Mouse (Mus musculus) liver, postnatal 0 days (tissue): Measurements from ENCODE around the gene Zeb2.

ENCODE experiments used
- CTCF ChIP-seq: sonication (generic); IDR thresholded peaks from 2 replicates; pipeline ENCODE4 v1.5.1; 2016; ENCODE audit warnings: antibody characterized with exemption, low read depth
- EP300 ChIP-seq: IDR thresholded peaks from 2 replicates; pipeline ENCODE4 v1.6.1; 2016; ENCODE audit warnings: antibody characterized with exemption, low read depth, mild to moderate bottlenecking

DNA sequence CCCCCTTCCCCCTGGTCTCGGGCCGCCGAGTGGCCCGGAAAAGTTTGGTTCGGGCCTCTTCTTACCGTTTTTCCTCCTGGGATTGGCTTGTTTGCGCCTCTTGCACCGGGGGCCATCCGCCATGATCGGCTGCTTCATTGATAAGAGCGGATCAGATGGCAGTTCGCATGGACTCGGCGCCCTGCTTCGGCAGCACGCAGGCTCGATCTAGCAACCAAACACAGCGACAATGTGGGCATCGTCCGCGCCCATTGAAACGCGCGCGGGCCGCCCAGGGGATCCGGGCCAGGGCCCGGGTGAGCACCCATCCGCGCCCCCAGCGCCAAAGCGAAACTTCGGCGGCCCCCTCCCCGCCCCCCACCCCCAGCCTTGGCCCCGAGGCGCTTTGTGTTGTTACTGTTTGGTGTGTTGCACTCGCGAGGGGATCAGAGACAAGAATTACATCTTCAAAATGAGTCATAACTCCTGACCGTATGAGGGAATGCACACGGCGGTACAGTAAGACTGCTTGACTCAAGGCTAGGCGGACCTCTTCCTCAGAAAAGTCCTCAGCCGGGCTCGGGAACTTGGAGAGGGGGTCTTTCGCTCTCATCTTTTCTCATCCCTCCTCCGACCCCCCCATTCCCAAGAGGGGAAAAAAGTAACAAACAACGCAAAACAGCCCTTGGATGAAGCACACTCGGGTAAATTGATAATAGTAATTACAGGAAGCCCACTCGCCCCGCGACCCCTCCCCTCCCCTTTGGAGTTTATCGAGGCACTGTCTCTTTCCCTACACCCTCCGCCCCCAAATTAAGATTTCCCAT, 7.0 kb downstream of the Zeb2 start:
- TF ChIP-seq CTCF (no peak), EP300 (no peak)
